Mouse (Mus musculus) left cerebral cortex, adult 8-10 months (tissue): ENCODE measurements around the gene Gfod1. TPM values are rescaled to one million over a fixed set of nuclear protein-coding genes. Genes with fewer than 3 reads are reported as not detected.

Experiments
- DNase-seq, 2 experiments: peaks; one replicate each; pipeline ENCODE4 v3.0.0; 2022; ENCODE audit warnings: low spot score in 2 of 2
- total RNA-seq, 4 experiments: library from RNA; stranded (reverse); gene quantifications; 2 replicates each; pipeline ENCODE4 v1.2.4; 2022

Gfod1 gene
- total RNA-seq, 4 experiments from 2014 or later: 71.5 to 88.4 (median 78.8) TPM

- DNase-seq: peak; percentile 95
These were observed 132.8 kb downstream of the Gfod1 start, which contains the start of gene Tbc1d7 for GRCm38 (mm10) chr13:43171020-43171710. TSS of gene Tbc1d7 (minus strand) at chr13:43171501.

GRCm38 (mm10) chr13:43167721-43168120 is 136.3 kb downstream of the Gfod1 start:
- DNase-seq: no peak

- DNase-seq: no peak
These were observed 144.5 kb downstream of the Gfod1 start for GRCm38 (mm10) chr13:43159429-43159828.

GRCm38 (mm10) chr13:43158281-43158680 is 145.7 kb downstream of the Gfod1 start:
- DNase-seq: no peak

- no peak for DNase-seq
These were observed 146.6 kb downstream of the Gfod1 start for GRCm38 (mm10) chr13:43157370-43157769.

- no peak for DNase-seq
These were observed 151.9 kb downstream of the Gfod1 start for GRCm38 (mm10) chr13:43152005-43152520.

- no peak for DNase-seq
These were observed 154.3 kb downstream of the Gfod1 start for GRCm38 (mm10) chr13:43149661-43150060.

- no peak for DNase-seq
These were observed 155.3 kb downstream of the Gfod1 start for GRCm38 (mm10) chr13:43148692-43149091.

GRCm38 (mm10) chr13:43146515-43147258 is 157.3 kb downstream of the Gfod1 start:
- DNase-seq: no peak

Other genes with a start within 250 kb of the Gfod1 start
- 10 to 100 TPM; 25.2 to 28.3 (median 26.1) TPM for gene Tbc1d7, start 132.7 kb downstream of the Gfod1 start, total RNA-seq
- gene Sirt5, start 61.3 kb upstream of the Gfod1 start, total RNA-seq: 10 to 100 TPM; 20.4 to 24.4 (median 21.4) TPM
- gene Nol7, start 94.2 kb upstream of the Gfod1 start, total RNA-seq: 10 to 100 TPM; 66.6 to 74.0 (median 69.4) TPM
- 100 to 1,000 TPM in 2 of 4 experiments, 10 to 100 TPM in 2; 89.3 to 109 (median 100) TPM for gene Ranbp9, start 177.1 kb upstream of the Gfod1 start, total RNA-seq